Mouse (Mus musculus) T-helper 1 cell (primary cell): ENCODE measurements around the gene Myo7a.

Experiments used
- in situ Hi-C: fragments of 300-600 bp; cut with MboI, MseI; formaldehyde crosslinking; loops from one replicate; pipeline ENCODE4 v1.15.1; 2025; ENCODE audit warnings: high pct_unique_total_duplicates

Myo7a gene

GRCm38 (mm10) chr7:98103002-98103941 is 16.1 kb downstream of the Myo7a start:
- in situ Hi-C loops = loop anchor here (10.0 kb wide), 1 partner anchor 348 kb away; no protein-coding TSS in a partner anchor

- in situ Hi-C loops = loop anchor here (10.0 kb wide), 1 partner anchor 348 kb away; no protein-coding TSS in a partner anchor
Observed at GRCm38 (mm10) chr7:98102488-98102887, 16.8 kb downstream of the Myo7a start.

- in situ Hi-C loops = no loop called here
Observed at GRCm38 (mm10) chr7:98097557-98097956, 21.8 kb downstream of the Myo7a start.

GRCm38 (mm10) chr7:98095852-98096251 is 23.5 kb downstream of the Myo7a start:
- in situ Hi-C loops = no loop called here

- in situ Hi-C loops = no loop called here
Observed at GRCm38 (mm10) chr7:98086346-98086745, 33.0 kb downstream of the Myo7a start.

- in situ Hi-C loops = no loop called here
Observed at GRCm38 (mm10) chr7:98085314-98085713, 34.0 kb downstream of the Myo7a start.

GRCm38 (mm10) chr7:98084541-98085293 is 34.6 kb downstream of the Myo7a start:
- in situ Hi-C loops = no loop called here

- in situ Hi-C loops = no loop called here
Observed at GRCm38 (mm10) chr7:98082376-98082775, 36.9 kb downstream of the Myo7a start.

GRCm38 (mm10) chr7:98077453-98077852 is 41.9 kb downstream of the Myo7a start:
- in situ Hi-C loops = no loop called here

- in situ Hi-C loops = loop anchor here (5.0 kb wide), 1 partner anchor 46 kb away; the partner anchor contains the start of gene Myo7a
Observed at GRCm38 (mm10) chr7:98071620-98072019, 47.7 kb downstream of the Myo7a start.

GRCm38 (mm10) chr7:98066229-98066628 is 53.1 kb downstream of the Myo7a start:
- in situ Hi-C loops = no loop called here

- in situ Hi-C loops = no loop called here
Observed at GRCm38 (mm10) chr7:98054942-98055341, 64.4 kb downstream of the Myo7a start.

- in situ Hi-C loops = no loop called here
Observed at GRCm38 (mm10) chr7:98054461-98054860, 64.9 kb downstream of the Myo7a start.

- in situ Hi-C loops = no loop called here
Observed at GRCm38 (mm10) chr7:98051980-98052379, 67.3 kb downstream of the Myo7a start.

- in situ Hi-C loops = no loop called here
Observed at GRCm38 (mm10) chr7:98048101-98048824, 71.1 kb downstream of the Myo7a start.

GRCm38 (mm10) chr7:98002617-98003016 is 116.7 kb downstream of the Myo7a start:
- in situ Hi-C loops = no loop called here
